Mouse (Mus musculus): ENCODE results near the gene Coa5.

Gene Coa5

GRCm38 (mm10) chr1:37429366-37430296 is at the start of gene Coa5, which contains the start of gene Unc50:
Gene Coa5 (minus strand): TSS chr1:37430103.
Gene Unc50 (plus strand): TSS chr1:37430139.
- peak; percentile 97 for DNase-seq (ENCODE audit: low read depth, low spot score)

GRCm38 (mm10) chr1:37479074-37479473 is 49.2 kb upstream of the Coa5 start:
- no peak for DNase-seq (ENCODE audit: low read depth, low spot score)

- no peak for DNase-seq (ENCODE audit: low read depth, low spot score)
Observed at GRCm38 (mm10) chr1:37478416-37478815, 48.5 kb upstream of the Coa5 start.

GRCm38 (mm10) chr1:37477928-37478327 is 48.0 kb upstream of the Coa5 start:
- DNase-seq (ENCODE audit: low read depth, low spot score) = peak; percentile 62

GRCm38 (mm10) chr1:37477250-37477649 is 47.3 kb upstream of the Coa5 start:
- DNase-seq (ENCODE audit: low read depth, low spot score) = no peak

GRCm38 (mm10) chr1:37475312-37475711 is 45.4 kb upstream of the Coa5 start:
- no peak for DNase-seq (ENCODE audit: low read depth, low spot score)

- peak; percentile 88 for DNase-seq (ENCODE audit: low read depth, low spot score)
Observed at GRCm38 (mm10) chr1:37474634-37475190, 44.8 kb upstream of the Coa5 start.

GRCm38 (mm10) chr1:37474046-37474445 is 44.1 kb upstream of the Coa5 start:
- peak; percentile 85 for DNase-seq (ENCODE audit: low read depth, low spot score)

- DNase-seq (ENCODE audit: low read depth, low spot score) = peak; percentile 68
Observed at GRCm38 (mm10) chr1:37473251-37473650, 43.3 kb upstream of the Coa5 start.

- DNase-seq (ENCODE audit: low read depth, low spot score) = peak; percentile 55
Observed at GRCm38 (mm10) chr1:37471179-37472148, 41.6 kb upstream of the Coa5 start.

GRCm38 (mm10) chr1:37469007-37469406 is 39.1 kb upstream of the Coa5 start:
- DNase-seq (ENCODE audit: low read depth, low spot score) = no peak

GRCm38 (mm10) chr1:37467806-37468205 is 37.9 kb upstream of the Coa5 start:
- DNase-seq (ENCODE audit: low read depth, low spot score) = peak; percentile 59

- peak; percentile 66 for DNase-seq (ENCODE audit: low read depth, low spot score)
Observed at GRCm38 (mm10) chr1:37466322-37466995, 36.6 kb upstream of the Coa5 start.

GRCm38 (mm10) chr1:37464878-37465452 is 35.1 kb upstream of the Coa5 start:
- DNase-seq (ENCODE audit: low read depth, low spot score) = no peak

GRCm38 (mm10) chr1:37457546-37457945 is 27.6 kb upstream of the Coa5 start:
- no peak for DNase-seq (ENCODE audit: low read depth, low spot score)

- DNase-seq (ENCODE audit: low read depth, low spot score) = no peak
Observed at GRCm38 (mm10) chr1:37451270-37451669, 21.4 kb upstream of the Coa5 start.

- DNase-seq (ENCODE audit: low read depth, low spot score) = peak; percentile 65
Observed at GRCm38 (mm10) chr1:37448361-37449095, 18.6 kb upstream of the Coa5 start.

- DNase-seq (ENCODE audit: low read depth, low spot score) = no peak
Observed at GRCm38 (mm10) chr1:37442848-37443835, 13.2 kb upstream of the Coa5 start.

- no peak for DNase-seq (ENCODE audit: low read depth, low spot score)
Observed at GRCm38 (mm10) chr1:37436419-37436818, 6.5 kb upstream of the Coa5 start.

Measured in A20 (cell line).